Mouse (Mus musculus): ENCODE data around the gene Spata1.
A peak's percentile ranks its signal among the peaks of the same experiment; 100 is the strongest.
"Not testable (repeated sequence)": the region's sequence is repeated elsewhere in the genome, so short reads cannot be mapped to it uniquely, and the experiment has no call there.

Spata1 gene

GRCm38 (mm10) chr3:146451375-146451774, 48.2 kb downstream of the Spata1 start:
- no peak for DNase-seq (ENCODE audit: low spot score in 2 of 2)

- DNase-seq (ENCODE audit: low spot score in 2 of 2) = peak; percentile 88 to 94
These were observed 49.1 kb downstream of the Spata1 start for GRCm38 (mm10) chr3:146450371-146450841.

GRCm38 (mm10) chr3:146449745-146450250, 49.8 kb downstream of the Spata1 start, which contains the start of gene Ctbs:
Gene Ctbs (plus strand): TSS chr3:146449795.
- no peak for DNase-seq (ENCODE audit: low spot score in 2 of 2)

GRCm38 (mm10) chr3:146448969-146449368, 50.6 kb downstream of the Spata1 start:
- DNase-seq (ENCODE audit: low spot score in 2 of 2) = no peak

- no peak for DNase-seq (ENCODE audit: low spot score in 2 of 2)
These were observed 51.2 kb downstream of the Spata1 start for GRCm38 (mm10) chr3:146448372-146448771.

- no peak for DNase-seq (ENCODE audit: low spot score in 2 of 2)
These were observed 52.0 kb downstream of the Spata1 start for GRCm38 (mm10) chr3:146447598-146447997.

GRCm38 (mm10) chr3:146447156-146447555, 52.4 kb downstream of the Spata1 start:
- DNase-seq (ENCODE audit: low spot score in 2 of 2) = no peak

GRCm38 (mm10) chr3:146444880-146445279, 54.7 kb downstream of the Spata1 start:
- DNase-seq (ENCODE audit: low spot score in 2 of 2) = no peak

- no peak for DNase-seq (ENCODE audit: low spot score in 2 of 2)
These were observed 56.2 kb downstream of the Spata1 start for GRCm38 (mm10) chr3:146443380-146443779.

- no peak for DNase-seq (ENCODE audit: low spot score in 2 of 2)
These were observed 56.6 kb downstream of the Spata1 start for GRCm38 (mm10) chr3:146442936-146443335.

- no peak for DNase-seq (ENCODE audit: low spot score in 2 of 2)
These were observed 57.1 kb downstream of the Spata1 start for GRCm38 (mm10) chr3:146442484-146442883.

GRCm38 (mm10) chr3:146440422-146440821, 59.1 kb downstream of the Spata1 start:
- DNase-seq (ENCODE audit: low spot score in 2 of 2) = no peak

- DNase-seq (ENCODE audit: low spot score in 2 of 2) = no peak
These were observed 59.5 kb downstream of the Spata1 start for GRCm38 (mm10) chr3:146440011-146440410.

GRCm38 (mm10) chr3:146436114-146436513, 63.4 kb downstream of the Spata1 start:
- DNase-seq (ENCODE audit: low spot score in 2 of 2) = no peak

GRCm38 (mm10) chr3:146435533-146435932, 64.0 kb downstream of the Spata1 start:
- DNase-seq (ENCODE audit: low spot score in 2 of 2) = no peak

- no peak for DNase-seq (ENCODE audit: low spot score in 2 of 2)
These were observed 64.9 kb downstream of the Spata1 start for GRCm38 (mm10) chr3:146434686-146435085.

- no peak for DNase-seq (ENCODE audit: low spot score in 2 of 2)
These were observed 65.7 kb downstream of the Spata1 start for GRCm38 (mm10) chr3:146433681-146434350.

- not testable (repeated sequence) for DNase-seq (ENCODE audit: low spot score in 2 of 2)
These were observed 66.5 kb downstream of the Spata1 start for GRCm38 (mm10) chr3:146433063-146433462.

GRCm38 (mm10) chr3:146426489-146426888, 73.1 kb downstream of the Spata1 start:
- no peak for DNase-seq (ENCODE audit: low spot score in 2 of 2)

GRCm38 (mm10) chr3:146425902-146426301, 73.7 kb downstream of the Spata1 start:
- no peak for DNase-seq (ENCODE audit: low spot score in 2 of 2)

GRCm38 (mm10) chr3:146424306-146424900, 75.2 kb downstream of the Spata1 start:
- DNase-seq (ENCODE audit: low spot score in 2 of 2) = no peak

GRCm38 (mm10) chr3:146423710-146424109, 75.8 kb downstream of the Spata1 start:
- no peak for DNase-seq (ENCODE audit: low spot score in 2 of 2)

- DNase-seq (ENCODE audit: low spot score in 2 of 2) = no peak
These were observed 77.8 kb downstream of the Spata1 start for GRCm38 (mm10) chr3:146421787-146422186.
